In genomic region chr19:29045369-29045768, GRCm38 (mm10) we compare ENCODE assay signal across 11 mouse cellular contexts. TPM values are rescaled to one million over a fixed set of nuclear protein-coding genes. Genes with fewer than 3 reads are reported as not detected.
DNase-seq lines count a peak whose midpoint lies in the region; ATAC-seq and TF ChIP-seq lines count a peak whose summit lies in the region.
"Had no signal": no experiment of that assay in that cellular context is flagged by ENCODE, and none has a peak within 500 bp of the region (broad histone marks: within the 10 kb centered on the region; RNA-seq: fewer than 3 reads in every experiment).

No protein-coding gene starts in this region.

- 0 out of 2 replicates have a peak overlapping the region, but pooled peaks have one; percentile 74 for H3K4me2 ChIP-seq in hindbrain, embryonic 12.5 days (replicated peaks)
- H3K4me2 ChIP-seq in hindbrain, embryonic 11.5 days (replicated peaks; ENCODE audit: low read depth, low read length): no peak overlapping the region
- no peak overlapping the region for H3K4me2 ChIP-seq in embryonic facial prominence, embryonic 11.5 days (ENCODE audit: low read depth, low read length)
- no peak overlapping the region for H3K4me2 ChIP-seq in hindbrain, embryonic 13.5 days
- H3K4me2 ChIP-seq in liver, embryonic 14.5 days (ENCODE audit: low read depth): peak overlapping the region; percentile 84

- WGBS in hindbrain, embryonic 12.5 days: 56% methylated on average over 4 of the region's 4 CpGs
- 50% methylated on average over 4 of the region's 4 CpGs for WGBS in hindbrain, embryonic 11.5 days
- 38% methylated on average over 4 of the region's 4 CpGs for WGBS in embryonic facial prominence, embryonic 11.5 days
- 64% methylated on average over 4 of the region's 4 CpGs for WGBS in hindbrain, embryonic 13.5 days
- 66% methylated on average over 4 of the region's 4 CpGs for WGBS in liver, embryonic 14.5 days (ENCODE audit: insufficient replicate concordance)

- H3K4me1 ChIP-seq in hindbrain, embryonic 12.5 days: peaks cover 15% of the 10 kb centered on the region
- H3K4me1 ChIP-seq in hindbrain, embryonic 11.5 days (replicated peaks; ENCODE audit: control insufficient read depth, insufficient read depth, low read length): no peaks in the 10 kb centered on the region
- no peaks in the 10 kb centered on the region for H3K4me1 ChIP-seq in embryonic facial prominence, embryonic 11.5 days (ENCODE audit: control insufficient read depth, insufficient read depth, low read length)
- H3K4me1 ChIP-seq in hindbrain, embryonic 13.5 days (replicated peaks): peaks cover 25% of the 10 kb centered on the region
- peaks cover 8 to 17% of the 10 kb centered on the region in 2 experiments for H3K4me1 ChIP-seq in liver, embryonic 14.5 days (replicated peaks; ENCODE audit: control insufficient read depth in 2 of 2, insufficient read depth in 2 of 2, low read length in 1 of 2)

- H3K4me3 ChIP-seq in hindbrain, embryonic 12.5 days: no peak overlapping the region
- H3K4me3 ChIP-seq in hindbrain, embryonic 11.5 days (ENCODE audit: low read depth, low read length): no peak overlapping the region
- H3K4me3 ChIP-seq in embryonic facial prominence, embryonic 11.5 days (ENCODE audit: low read depth, low read length): no peak overlapping the region
- 0 out of 2 replicates have a peak overlapping the region, but pooled peaks have one; percentile 79 for H3K4me3 ChIP-seq in hindbrain, embryonic 13.5 days
- no peak overlapping the region for H3K4me3 ChIP-seq in liver, embryonic 14.5 days (ENCODE audit: insufficient read depth in 1 of 2, low read depth in 2 of 2, low read length in 2 of 2)

- no peak for TF ChIP-seq EP300 in liver, embryonic 14.5 days (IDR thresholded peaks at IDR 0.05; ENCODE audit: low read depth)

- no peaks in the 10 kb centered on the region for H3K9me3 ChIP-seq in hindbrain, embryonic 12.5 days (replicated peaks)
- H3K9me3 ChIP-seq in hindbrain, embryonic 11.5 days (ENCODE audit: control insufficient read depth, low read length): no peaks in the 10 kb centered on the region
- no peaks in the 10 kb centered on the region for H3K9me3 ChIP-seq in embryonic facial prominence, embryonic 11.5 days (replicated peaks; ENCODE audit: control insufficient read depth, low read length)
- H3K9me3 ChIP-seq in hindbrain, embryonic 13.5 days: no peaks in the 10 kb centered on the region
- no peaks in the 10 kb centered on the region for H3K9me3 ChIP-seq in liver, embryonic 14.5 days (ENCODE audit: control insufficient read depth, low read length)

- no peak overlapping the region for H3K27ac ChIP-seq in hindbrain, embryonic 12.5 days
- H3K27ac ChIP-seq in hindbrain, embryonic 11.5 days (ENCODE audit: low read depth, low read length): no peak overlapping the region
- no peak overlapping the region for H3K27ac ChIP-seq in embryonic facial prominence, embryonic 11.5 days (replicated peaks; ENCODE audit: low read depth, low read length)
- H3K27ac ChIP-seq in hindbrain, embryonic 13.5 days: no peak overlapping the region
- H3K27ac ChIP-seq in liver, embryonic 14.5 days: no peak overlapping the region

- no peak for TF ChIP-seq CTCF in liver, embryonic 14.5 days (IDR thresholded peaks at IDR 0.05; ENCODE audit: low read depth)

- ATAC-seq in hindbrain, embryonic 12.5 days (ENCODE audit: low FRiP score): no peak
- ATAC-seq in hindbrain, embryonic 11.5 days (ENCODE audit: low FRiP score): no peak
- ATAC-seq in embryonic facial prominence, embryonic 11.5 days (replicated peaks; ENCODE audit: insufficient number of reproducible peaks, low FRiP score, low TSS enrichment, low read depth): no peak
- no peak for ATAC-seq in hindbrain, embryonic 13.5 days (ENCODE audit: low FRiP score)
- ATAC-seq in liver, embryonic 14.5 days (ENCODE audit: insufficient read depth): no peak
- ATAC-seq: inflammation-experienced regulatory T-cells, adult 6 months had no signal

- H3K36me3 ChIP-seq in hindbrain, embryonic 12.5 days: no peaks in the 10 kb centered on the region
- H3K36me3 ChIP-seq in hindbrain, embryonic 11.5 days (ENCODE audit: control insufficient read depth, insufficient read depth, low read length): no peaks in the 10 kb centered on the region
- no peaks in the 10 kb centered on the region for H3K36me3 ChIP-seq in embryonic facial prominence, embryonic 11.5 days (replicated peaks; ENCODE audit: control insufficient read depth, insufficient read depth, low read depth, low read length)
- no peaks in the 10 kb centered on the region for H3K36me3 ChIP-seq in hindbrain, embryonic 13.5 days
- H3K36me3 ChIP-seq in liver, embryonic 14.5 days (replicated peaks; ENCODE audit: control insufficient read depth, insufficient read depth, low read depth): no peaks in the 10 kb centered on the region

- H3K9ac ChIP-seq in hindbrain, embryonic 12.5 days: no peak overlapping the region
- H3K9ac ChIP-seq in hindbrain, embryonic 11.5 days (ENCODE audit: low read depth, low read length): no peak overlapping the region
- no peak overlapping the region for H3K9ac ChIP-seq in embryonic facial prominence, embryonic 11.5 days (replicated peaks; ENCODE audit: low read length)
- no peak overlapping the region for H3K9ac ChIP-seq in hindbrain, embryonic 13.5 days
- H3K9ac ChIP-seq in liver, embryonic 14.5 days (replicated peaks): no peak overlapping the region

- DNase-seq in hindbrain, embryonic 11.5 days (ENCODE audit: low spot score): no peak
- DNase-seq in embryonic facial prominence, embryonic 11.5 days (ENCODE audit: low spot score): peak; percentile 14
- DNase-seq in liver, embryonic 14.5 days (ENCODE audit: low read depth in 3 of 3, low spot score in 3 of 3): no peak
- no peak for DNase-seq in layer of hippocampus, postnatal 36 days
- DNase-seq in c-Kit-positive CD71-positive TER-119-positive erythroid progenitor cells, embryonic 14.5 days (ENCODE audit: low spot score): no peak
- DNase-seq in adrenal gland, postnatal 14 days: no peak
- DNase-seq: thymus, postnatal 4 days had no signal

- H3K27me3 ChIP-seq in hindbrain, embryonic 12.5 days: no peaks in the 10 kb centered on the region
- no peaks in the 10 kb centered on the region for H3K27me3 ChIP-seq in hindbrain, embryonic 11.5 days (ENCODE audit: control insufficient read depth, insufficient read depth, low read length)
- H3K27me3 ChIP-seq in embryonic facial prominence, embryonic 11.5 days (ENCODE audit: control insufficient read depth, insufficient read depth, low read length): no peaks in the 10 kb centered on the region
- H3K27me3 ChIP-seq in hindbrain, embryonic 13.5 days: no peaks in the 10 kb centered on the region
- no peaks in the 10 kb centered on the region for H3K27me3 ChIP-seq in liver, embryonic 14.5 days (ENCODE audit: control insufficient read depth, insufficient read depth, low read length)
- H3K27me3 ChIP-seq: CH12.LX had no signal

RNA-seq across cellular contexts. Expression of gene Ak3, which starts 2.4 kb away (rescaled TPM):
- 69.3 and 75.5 TPM in 2 replicates for polyA plus RNA-seq in hindbrain, embryonic 12.5 days (2016; fragmentation: Nextera tagmentation; extraction: Ambion mirVana)
- 82.4 and 83.5 TPM in 2 replicates for polyA plus RNA-seq in hindbrain, embryonic 11.5 days (2014; fragmentation: Nextera tagmentation; extraction: Ambion mirVana)
- 89.7 and 94.5 TPM in 2 replicates for polyA plus RNA-seq in embryonic facial prominence, embryonic 11.5 days (2014; fragmentation: Nextera tagmentation; extraction: Ambion mirVana)
- 60.7 and 61.6 TPM in 2 replicates for polyA plus RNA-seq in hindbrain, embryonic 13.5 days (2015; fragmentation: Nextera tagmentation; extraction: Ambion mirVana)
- 12.0 and 16.3 TPM in 2 replicates for polyA plus RNA-seq in liver, embryonic 14.5 days (2012; rRNA removed)
- 41.5 and 44.0 TPM in 2 replicates for polyA plus RNA-seq in liver, embryonic 14.5 days (2014; fragmentation: Nextera tagmentation; extraction: Ambion mirVana)
- total RNA-seq in layer of hippocampus, postnatal 36 days (2021): 10 to 100 TPM; 50.4 to 55.8 TPM
- total RNA-seq in adrenal gland, postnatal 14 days (2021): 211 and 233 TPM in 2 replicates

RNA-seq across cellular contexts. Expression of gene Cdc37l1, which starts 55.2 kb away (rescaled TPM):
- 58.1 and 58.5 TPM in 2 replicates for polyA plus RNA-seq in hindbrain, embryonic 12.5 days (2016; fragmentation: Nextera tagmentation; extraction: Ambion mirVana)
- 51.5 and 51.7 TPM in 2 replicates for polyA plus RNA-seq in hindbrain, embryonic 11.5 days (2014; fragmentation: Nextera tagmentation; extraction: Ambion mirVana)
- polyA plus RNA-seq in embryonic facial prominence, embryonic 11.5 days (2014; fragmentation: Nextera tagmentation; extraction: Ambion mirVana): 39.8 and 40.9 TPM in 2 replicates
- 50.3 and 52.4 TPM in 2 replicates for polyA plus RNA-seq in hindbrain, embryonic 13.5 days (2015; fragmentation: Nextera tagmentation; extraction: Ambion mirVana)
- 5.8 and 8.3 TPM in 2 replicates for polyA plus RNA-seq in liver, embryonic 14.5 days (2012; rRNA removed)
- 8.0 and 8.7 TPM in 2 replicates for polyA plus RNA-seq in liver, embryonic 14.5 days (2014; fragmentation: Nextera tagmentation; extraction: Ambion mirVana)
- total RNA-seq in layer of hippocampus, postnatal 36 days (2021): 100 to 1,000 TPM; 102 to 122 TPM
- total RNA-seq in adrenal gland, postnatal 14 days (2021): 43.0 and 50.8 TPM in 2 replicates

RNA-seq across cellular contexts. Expression of gene Rcl1, which starts 55.8 kb away (rescaled TPM):
- 33.0 and 37.7 TPM in 2 replicates for polyA plus RNA-seq in hindbrain, embryonic 12.5 days (2016; fragmentation: Nextera tagmentation; extraction: Ambion mirVana)
- 44.7 and 51.1 TPM in 2 replicates for polyA plus RNA-seq in hindbrain, embryonic 11.5 days (2014; fragmentation: Nextera tagmentation; extraction: Ambion mirVana)
- 71.5 and 73.3 TPM in 2 replicates for polyA plus RNA-seq in embryonic facial prominence, embryonic 11.5 days (2014; fragmentation: Nextera tagmentation; extraction: Ambion mirVana)
- polyA plus RNA-seq in hindbrain, embryonic 13.5 days (2015; fragmentation: Nextera tagmentation; extraction: Ambion mirVana): 27.6 and 30.6 TPM in 2 replicates
- polyA plus RNA-seq in liver, embryonic 14.5 days (2012; rRNA removed): 22.3 and 31.4 TPM in 2 replicates
- polyA plus RNA-seq in liver, embryonic 14.5 days (2014; fragmentation: Nextera tagmentation; extraction: Ambion mirVana): 52.1 and 54.8 TPM in 2 replicates
- total RNA-seq in layer of hippocampus, postnatal 36 days (2021): 10 to 100 TPM; 18.1 to 18.7 TPM
- 36.1 and 39.4 TPM in 2 replicates for total RNA-seq in adrenal gland, postnatal 14 days (2021)

Comparison
In these comparisons a context has a peak if more than half of its experiments do, and no peak if none do; other contexts are left out.
1. H3K4me2 ChIP-seq: peak in hindbrain, embryonic 12.5 days (single experiment) and liver, embryonic 14.5 days (single experiment); none in hindbrain, embryonic 11.5 days (single experiment), embryonic facial prominence, embryonic 11.5 days (single experiment) and hindbrain, embryonic 13.5 days (single experiment).